Mouse (Mus musculus) lung, postnatal 10 days (tissue): Measurements from ENCODE around the gene Tmem40.
A peak's percentile ranks its signal among the peaks of the same experiment; 100 is the strongest.

Experiments
- DNase-seq: peaks from one replicate; pipeline ENCODE4 v3.0.0; 2021

The Tmem40 gene

DNA sequence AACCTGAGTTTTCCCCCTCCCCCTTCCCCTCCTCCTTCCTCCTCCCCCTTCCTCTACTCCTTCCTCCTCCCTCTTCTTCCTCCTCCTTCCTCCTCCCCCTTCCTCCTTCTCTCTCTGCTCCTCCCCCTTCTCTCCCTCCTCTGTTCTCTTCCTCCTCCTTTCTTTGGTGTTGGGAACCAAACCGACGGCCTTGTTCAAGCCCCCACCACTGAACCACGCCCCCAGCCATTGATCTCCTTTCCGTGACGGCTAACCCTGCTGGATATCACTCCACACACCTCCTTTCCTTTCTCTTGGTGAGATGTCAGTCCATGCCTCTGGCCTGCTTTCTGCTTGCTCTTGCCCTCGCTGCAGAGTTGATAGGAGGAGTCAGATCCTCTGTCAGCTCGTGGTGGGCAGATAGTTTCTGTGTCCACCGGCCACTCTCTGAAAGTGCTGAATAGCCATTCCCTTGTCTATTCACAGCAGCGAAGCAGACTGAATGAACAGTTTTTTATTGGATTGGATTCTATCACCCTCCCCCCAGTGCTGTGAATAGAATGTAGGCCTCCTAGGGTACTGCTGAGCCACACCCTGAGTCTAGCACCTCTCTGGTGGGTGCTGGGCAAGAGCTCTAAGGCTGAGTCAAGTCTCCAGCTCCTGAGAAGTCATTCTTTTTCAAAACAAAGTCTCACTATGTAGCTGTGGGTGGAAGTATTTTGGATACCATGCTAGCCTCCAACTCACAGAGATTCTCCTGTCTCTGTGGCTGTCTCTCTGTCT is at the start of gene Tmem40:
Gene Tmem40, minus strand, starts transcription at position 416 of the 762 bp plus-strand sequence.
- peak; percentile 47 for DNase-seq

DNA sequence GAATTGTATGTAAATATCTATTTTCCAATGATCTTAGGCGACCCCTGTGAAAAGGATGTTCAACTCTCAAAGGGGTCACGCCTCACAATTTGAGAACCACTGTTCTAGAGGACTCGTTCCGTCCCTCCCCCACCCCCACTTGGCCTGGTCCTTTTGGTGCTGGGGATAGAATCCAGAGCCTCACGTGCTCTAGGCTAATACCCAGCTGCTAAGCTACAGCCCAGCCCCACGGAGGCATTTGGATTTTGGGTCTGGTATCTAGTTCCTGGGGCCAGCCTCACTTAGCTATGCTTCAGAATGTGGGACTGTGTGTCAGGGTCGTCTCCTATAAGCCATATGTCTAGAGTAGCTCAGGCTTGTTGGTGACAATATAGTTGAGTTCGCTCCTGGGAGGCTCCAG is 49.4 kb upstream of the Tmem40 start:
- DNase-seq = no peak

DNA sequence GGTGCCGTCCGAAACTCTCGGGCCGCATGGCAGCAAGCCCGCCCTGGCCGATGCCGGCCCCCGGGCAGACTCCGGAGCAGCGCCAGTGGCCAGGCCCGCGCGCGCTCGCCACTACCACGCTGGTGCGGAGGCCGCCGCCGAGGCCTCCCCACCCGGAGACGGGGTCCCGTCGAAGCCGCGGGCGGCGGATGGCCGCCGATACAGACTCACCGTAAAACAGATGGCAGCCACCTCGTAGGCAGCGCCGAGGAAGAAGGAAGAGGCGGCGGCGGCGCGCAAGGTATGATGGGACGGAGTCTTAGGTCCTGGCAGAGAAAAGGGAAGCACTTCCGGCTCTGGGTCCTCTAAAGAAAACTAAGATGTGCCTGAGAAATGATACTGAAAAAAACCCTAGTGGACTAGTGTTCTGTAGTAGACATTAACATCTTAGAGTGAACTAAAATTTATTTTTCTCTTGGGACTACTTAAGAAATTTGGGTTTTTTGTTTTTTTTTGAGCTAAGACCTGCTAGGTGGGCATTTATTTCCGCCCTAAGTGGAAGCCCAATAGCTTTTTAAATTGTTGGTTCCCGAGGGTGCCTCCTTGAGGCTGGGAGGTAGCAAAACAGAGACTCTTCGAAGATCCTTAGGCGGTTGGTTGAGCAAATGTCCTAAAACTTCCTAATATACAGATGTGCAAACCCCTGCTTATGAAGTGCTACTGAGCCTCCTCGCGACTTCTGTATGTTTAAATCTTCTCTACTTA is 46.5 kb upstream of the Tmem40 start, which contains the start of gene Rpl32:
Gene Rpl32, minus strand, starts transcription at position 260 of the 744 bp plus-strand sequence.
- peak; percentile 93 for DNase-seq

DNA sequence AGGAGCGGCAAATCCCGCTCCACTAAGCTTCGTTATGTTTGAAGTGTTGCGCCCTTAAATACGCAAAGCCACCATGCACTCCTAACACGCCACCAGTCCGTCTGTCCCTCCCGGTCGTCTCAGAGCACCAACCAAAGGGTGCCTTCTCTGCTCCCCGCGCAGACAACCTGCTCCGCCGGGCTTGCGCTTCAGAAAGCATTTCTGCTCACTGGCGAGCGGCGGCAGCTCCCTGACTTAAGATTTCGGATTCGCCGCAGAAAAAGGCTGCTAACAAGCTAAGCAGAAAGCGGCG is 45.9 kb upstream of the Tmem40 start:
- DNase-seq = no peak

DNA sequence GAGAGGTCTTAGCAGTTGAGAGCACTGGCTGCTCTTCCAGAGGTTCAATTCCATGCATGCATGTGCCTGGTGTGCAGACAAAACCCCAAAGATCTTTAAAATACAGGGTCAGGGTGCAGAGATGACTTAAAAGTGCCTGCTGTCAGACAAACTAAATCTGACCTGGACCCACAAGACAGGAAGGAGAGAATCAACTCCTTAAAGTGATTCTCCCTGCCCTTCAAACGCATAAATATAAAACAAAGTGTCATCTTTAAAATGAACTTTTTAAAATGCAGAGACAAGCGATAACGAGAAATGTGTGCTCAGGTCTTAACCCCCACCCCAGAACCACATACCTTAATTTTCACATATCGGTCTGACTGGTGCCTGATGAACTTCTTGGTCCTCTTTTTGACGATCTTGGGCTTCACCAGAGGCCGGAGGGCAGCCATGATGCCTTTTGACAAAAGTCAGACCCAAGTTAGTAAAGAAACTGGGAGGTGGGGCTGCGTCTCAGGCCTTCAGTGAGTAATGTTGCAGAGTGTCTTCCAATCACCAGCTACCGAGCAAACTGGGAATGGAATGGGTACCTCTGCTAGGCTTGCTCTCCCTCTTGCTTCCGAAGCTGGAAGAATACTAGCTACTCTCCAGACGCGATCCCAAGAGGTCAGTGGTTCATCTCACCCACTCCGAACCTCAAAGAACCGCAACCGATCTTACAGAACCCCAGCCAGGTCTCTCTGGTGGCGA is 45.4 kb upstream of the Tmem40 start:
- DNase-seq = peak; percentile 27

DNA sequence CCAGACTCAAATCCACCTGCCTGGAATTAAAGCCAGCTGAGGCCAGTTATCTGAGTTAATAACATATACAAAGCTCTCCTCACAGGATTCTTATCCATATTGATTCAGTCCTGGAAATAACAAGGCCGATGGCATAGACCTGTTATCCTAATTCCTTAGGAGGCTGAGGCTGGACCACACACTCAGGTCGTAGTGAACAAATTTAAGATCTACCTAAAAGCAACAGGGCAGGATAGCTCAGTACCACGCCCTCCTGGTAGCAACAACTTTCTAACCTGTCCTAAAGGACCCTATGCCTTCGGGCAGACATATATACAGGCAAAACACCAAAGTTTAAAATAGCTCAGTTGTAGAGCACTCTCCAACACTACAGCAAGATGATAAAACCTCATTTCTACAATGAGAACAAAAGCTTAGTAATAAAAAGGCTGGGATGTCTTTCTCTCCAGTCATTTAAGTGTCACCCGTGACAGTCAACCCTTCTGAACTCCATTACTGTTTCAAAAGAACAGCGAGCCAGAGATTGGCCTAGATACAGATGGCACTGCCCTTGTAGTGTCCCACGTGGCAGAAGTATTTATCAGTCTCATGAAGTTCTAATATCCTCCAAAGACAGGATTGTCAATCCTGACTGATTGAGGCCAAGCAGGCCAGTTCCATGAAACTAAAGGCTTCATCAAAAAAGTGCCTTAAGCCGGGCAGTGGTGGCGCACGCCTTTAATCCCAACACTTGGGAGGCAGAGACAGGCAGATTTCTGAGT is 42.4 kb upstream of the Tmem40 start:
- no peak for DNase-seq

DNA sequence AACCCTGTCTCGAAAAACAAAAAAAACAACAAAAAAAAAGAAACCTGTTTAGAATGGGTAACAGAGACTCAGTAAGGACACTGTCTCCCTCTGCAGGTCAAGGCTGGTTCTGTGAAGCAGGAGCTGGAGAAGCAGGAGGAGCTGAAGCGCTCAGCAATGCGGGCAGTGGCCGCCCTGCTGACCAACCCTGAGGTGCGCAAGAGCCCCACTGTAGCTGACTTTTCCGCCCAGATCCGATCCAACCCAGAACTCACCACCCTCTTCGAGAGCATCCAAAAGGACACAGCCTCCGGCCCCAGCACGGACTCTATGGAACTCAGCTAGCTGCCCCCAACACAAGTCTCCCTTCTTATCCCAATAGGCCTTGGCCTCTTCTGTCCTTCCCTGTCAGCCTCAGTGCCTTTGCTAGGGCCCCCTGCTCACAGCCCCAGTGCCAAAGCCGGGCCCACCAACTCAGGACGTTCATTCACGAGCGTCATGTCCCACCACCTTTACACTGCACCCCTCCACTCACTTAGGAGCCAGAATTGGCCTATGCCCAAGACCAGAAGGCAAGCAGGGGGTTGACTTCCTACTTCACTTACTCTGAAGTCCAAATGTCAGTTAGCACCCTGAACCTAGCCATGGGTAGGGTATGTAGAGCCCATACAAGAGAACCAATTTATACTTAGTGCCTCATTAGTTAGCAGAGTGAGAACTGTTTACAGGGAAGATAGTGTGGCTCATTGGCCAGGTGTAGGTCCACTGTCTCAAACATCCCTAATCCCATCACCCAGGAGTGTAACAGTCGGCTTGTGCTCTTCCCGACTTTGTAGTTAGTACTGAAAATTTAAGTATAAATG is 41.6 kb upstream of the Tmem40 start:
- peak; percentile 93 for DNase-seq

DNA sequence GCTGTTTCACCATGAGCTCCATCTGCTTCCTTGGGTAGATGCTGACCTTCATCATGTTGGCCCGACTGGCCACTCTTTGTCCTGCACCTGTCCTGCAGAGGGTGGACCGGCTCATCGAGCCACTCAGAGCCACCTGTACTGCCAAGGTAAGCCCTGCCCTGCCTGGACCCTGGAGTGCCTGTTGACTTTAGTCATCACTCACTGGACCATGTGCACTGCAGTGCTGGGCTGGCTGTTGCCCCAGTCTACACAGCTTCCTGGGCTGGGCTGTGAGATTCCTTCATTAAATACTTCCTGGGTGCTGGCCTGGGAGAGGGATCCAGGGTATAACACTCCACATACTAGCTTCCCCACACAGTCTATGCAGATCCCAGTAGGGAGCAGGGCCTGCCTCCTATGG is 39.6 kb upstream of the Tmem40 start:
- DNase-seq = peak; percentile 15

DNA sequence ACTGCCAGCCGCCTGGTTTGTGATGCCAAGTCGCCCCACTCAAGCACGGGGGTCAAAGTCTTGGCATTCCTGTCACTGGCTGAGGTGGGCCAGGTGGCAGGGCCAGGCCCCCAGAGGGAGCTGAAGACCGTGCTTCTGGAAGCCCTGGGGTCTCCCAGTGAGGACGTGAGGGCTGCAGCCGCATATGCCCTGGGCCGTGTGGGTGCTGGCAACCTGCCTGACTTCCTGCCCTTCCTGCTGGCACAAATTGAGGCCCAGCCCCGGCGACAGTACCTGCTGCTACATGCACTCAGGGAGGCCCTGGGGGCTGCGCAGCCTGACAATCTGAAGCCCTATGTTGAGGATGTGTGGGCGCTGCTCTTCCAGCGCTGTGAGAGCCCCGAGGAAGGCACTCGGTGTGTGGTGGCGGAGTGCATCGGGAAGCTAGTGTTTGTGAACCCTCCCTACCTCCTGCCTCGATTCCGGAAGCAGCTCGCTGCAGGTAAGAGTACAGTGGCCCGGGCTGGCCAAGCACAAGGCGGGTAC is 30.5 kb upstream of the Tmem40 start:
- DNase-seq = no peak

DNA sequence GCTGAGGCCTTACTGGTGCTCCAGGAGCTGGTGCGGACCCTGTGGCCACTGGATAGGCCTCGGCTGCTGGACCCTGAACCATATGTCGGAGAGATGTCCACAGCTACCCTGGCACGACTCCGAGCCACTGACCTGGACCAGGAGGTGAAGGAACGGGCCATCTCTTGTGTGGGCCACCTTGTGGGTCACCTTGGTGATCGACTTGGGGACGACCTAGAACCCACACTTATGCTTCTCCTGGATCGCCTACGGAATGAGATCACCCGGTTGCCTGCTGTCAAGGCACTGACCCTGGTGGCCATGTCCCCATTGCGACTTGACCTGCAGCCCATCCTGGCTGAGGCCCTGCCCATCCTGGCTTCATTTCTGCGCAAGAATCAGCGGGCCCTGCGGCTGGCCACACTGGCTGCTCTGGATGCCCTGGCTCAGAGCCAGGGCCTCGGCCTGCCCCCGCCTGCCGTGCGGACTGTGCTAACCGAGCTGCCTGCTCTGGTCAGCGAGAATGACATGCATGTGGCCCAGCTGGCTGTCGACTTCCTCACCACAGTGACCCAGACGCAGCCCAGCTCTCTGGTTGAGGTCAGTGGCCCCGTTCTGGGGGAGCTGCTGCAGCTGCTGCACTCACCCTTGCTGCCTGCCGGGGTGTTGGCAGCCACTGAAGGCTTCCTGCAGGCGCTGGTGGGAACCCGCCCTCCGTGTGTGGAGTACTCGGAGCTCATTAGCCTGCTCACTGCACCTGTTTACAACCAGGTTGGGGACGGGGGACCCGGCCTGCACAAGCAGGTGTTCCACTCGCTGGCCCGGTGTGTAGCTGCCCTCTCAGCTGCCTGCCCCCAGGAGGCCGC is 29.9 kb upstream of the Tmem40 start:
- peak; percentile 72 for DNase-seq

DNA sequence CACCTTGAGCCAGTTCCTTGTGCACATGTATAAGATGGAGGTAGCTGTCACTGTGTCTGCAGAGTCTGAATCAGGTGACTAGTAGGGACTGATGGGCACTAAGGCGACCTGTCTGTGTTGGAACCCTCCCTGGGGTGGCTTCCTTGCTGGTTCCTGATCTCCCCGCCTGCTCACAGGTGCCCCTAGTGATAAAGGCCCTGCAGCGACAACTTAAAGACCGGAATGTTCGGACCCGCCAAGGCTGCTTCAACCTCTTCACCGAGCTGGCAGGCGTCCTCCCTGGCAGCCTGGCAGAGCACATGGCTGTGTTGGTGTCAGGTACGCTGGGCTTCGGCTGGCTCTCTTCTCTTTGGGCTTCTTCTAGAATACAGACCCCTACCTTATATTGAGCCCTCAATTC is 28.8 kb upstream of the Tmem40 start:
- DNase-seq = no peak

DNA sequence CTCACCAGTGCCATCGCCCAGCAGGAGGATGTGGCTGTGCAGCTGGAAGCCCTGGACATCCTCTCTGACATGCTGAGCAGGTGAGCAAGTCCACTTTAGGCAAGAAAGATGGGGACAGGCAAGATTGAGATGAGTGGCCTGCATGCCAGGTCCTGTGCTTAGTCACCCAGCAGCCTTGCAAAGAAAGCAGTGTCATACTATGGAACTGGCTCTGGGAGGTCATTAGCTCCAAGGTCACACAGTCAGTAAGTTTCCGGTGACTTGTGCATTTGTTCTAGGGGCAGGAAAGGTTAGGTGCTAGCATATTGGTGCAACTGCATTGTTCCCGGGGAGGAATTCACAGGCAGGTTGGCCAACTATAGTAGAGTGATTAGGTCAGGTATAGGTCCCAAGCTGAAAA is 20.6 kb upstream of the Tmem40 start:
- DNase-seq = no peak

DNA sequence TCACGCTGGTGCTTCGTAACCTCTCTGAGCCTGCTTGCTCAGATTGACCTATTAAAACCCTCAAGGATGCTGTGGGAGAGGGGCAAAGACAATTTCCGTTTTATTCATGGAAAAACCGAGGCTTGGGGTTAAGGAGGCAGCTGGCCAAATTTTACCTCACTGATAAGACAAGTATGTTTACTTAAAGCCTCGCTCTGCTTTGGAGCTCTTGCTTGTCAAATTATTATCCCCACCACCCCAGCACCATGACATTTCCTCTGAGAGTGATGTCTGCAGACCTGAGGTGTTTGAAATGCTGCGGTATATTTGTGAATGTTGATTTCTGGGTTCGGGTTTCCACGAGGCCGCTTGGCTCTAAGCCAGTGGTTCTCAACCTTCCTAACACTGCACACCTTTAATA is 14.2 kb upstream of the Tmem40 start:
- no peak for DNase-seq

DNA sequence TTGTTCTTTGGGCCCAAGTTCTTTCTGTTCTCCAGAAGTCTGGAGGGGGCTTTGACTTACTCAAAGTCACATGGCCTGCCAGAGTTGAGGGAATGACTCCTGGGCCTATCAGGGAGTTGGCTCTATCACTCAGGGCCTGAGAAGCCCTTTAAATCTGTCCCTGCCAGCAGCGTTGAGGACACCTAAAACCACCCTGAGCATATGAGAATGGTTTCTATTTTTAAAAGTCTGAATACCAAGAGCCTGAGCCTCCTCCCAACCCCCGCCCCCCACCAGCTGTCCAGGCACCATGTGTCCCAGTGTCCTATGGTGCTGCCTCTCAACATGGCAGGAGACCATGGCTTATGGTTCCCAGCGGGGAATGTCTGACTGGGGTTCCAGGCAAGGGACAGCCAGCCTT is 13.6 kb upstream of the Tmem40 start:
- DNase-seq = no peak

DNA sequence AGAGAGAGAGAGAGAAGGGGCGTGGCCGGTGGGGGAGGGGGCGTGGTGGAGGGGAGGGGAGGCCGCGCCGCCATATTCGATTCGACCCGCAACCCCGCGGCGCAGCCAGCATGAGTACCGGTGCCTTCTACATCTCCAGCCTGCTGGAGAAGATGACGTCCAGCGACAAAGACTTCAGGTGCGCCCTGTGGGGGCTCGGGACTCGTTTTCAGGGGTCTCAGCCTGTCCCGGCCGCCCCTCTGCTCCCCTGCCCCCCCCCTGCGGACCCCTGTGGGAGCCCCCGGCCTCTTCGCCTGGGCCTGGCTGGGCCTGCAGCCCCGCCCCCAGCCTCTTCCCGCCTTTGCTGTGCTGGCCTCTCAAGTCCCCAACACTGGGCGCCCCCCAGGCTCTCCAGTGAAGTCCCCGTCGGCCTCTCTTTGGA is 12.3 kb upstream of the Tmem40 start, which contains the start of gene Cand2:
Gene Cand2, plus strand, starts transcription at position 38 of the 421 bp plus-strand sequence.
- peak; percentile 64 for DNase-seq

DNA sequence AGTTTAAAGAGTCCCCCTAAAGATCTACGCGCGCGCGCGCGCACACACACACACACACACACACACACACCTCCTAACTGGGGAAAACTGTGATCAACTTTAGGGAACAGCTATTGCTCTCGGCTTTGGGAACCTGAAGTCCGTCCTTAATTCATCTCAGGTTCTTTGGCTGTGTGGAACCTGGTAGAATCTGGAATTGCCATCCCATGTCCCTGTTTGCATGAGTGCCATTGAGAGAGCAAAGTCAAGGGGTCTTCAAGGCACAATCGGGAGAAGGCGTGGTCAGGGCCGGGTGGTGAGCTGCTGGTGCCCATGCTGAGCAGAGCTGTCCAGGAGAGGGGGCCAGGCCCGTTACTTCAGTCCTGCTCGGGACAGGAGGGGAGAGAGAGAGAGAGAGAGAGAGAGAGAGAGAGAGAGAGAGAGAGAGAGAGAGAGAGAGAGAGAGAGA is 11.8 kb upstream of the Tmem40 start:
- DNase-seq = peak; percentile 56

DNA sequence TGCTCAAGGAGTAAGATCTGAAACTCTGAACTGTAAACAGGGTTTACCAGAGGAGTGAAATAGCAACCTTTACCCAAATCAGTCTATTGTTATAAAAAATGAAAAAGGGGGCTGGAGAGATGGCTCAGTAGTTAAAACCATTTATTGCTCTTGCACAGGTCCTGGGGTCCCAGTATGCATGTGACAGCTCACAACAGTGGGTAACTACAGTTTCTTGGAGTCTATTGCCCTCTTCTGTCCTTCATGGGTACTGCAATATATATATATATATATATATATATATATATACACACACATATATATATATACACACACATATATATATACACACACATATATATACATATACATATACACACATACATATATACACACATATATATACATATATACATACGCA is 10.4 kb upstream of the Tmem40 start:
- no peak for DNase-seq

DNA sequence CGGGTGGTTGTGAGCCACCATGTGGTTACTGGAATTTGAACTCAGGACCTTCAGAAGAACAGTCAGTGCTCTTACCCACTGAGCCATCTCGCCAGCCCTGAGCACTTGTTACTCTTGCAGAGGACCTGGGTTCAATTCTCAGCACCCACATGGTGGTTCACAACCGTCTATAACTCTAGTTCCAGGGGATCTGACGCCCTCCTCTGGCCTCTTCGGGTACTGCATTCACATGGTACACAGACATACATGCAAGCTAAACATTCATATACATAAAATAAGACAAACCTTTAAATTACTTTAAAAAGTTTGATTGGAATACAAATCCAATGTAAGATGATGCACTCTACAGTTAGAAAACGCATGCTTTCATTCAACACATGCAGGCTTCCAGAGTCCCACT is 10.0 kb upstream of the Tmem40 start:
- DNase-seq = no peak

DNA sequence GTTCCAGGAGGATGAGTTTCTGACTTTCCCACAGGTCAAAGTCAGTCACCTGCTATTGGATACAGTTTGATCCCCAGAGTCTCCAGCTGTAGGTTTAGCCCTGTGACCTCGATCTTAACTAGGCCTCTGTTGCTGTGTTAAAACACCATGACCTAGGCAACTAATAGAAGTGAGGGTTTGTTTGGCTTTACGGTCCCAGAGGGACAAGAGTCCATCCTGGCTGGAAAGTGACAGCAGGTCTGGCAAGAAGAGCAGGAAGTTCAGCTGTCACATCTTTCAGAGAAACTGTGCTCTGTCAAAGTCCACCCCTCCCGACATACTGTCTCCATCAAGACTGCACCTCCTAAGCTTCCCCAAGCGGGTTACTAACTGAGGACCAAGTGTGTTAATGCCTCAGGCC is 8.6 kb upstream of the Tmem40 start:
- DNase-seq = no peak

DNA sequence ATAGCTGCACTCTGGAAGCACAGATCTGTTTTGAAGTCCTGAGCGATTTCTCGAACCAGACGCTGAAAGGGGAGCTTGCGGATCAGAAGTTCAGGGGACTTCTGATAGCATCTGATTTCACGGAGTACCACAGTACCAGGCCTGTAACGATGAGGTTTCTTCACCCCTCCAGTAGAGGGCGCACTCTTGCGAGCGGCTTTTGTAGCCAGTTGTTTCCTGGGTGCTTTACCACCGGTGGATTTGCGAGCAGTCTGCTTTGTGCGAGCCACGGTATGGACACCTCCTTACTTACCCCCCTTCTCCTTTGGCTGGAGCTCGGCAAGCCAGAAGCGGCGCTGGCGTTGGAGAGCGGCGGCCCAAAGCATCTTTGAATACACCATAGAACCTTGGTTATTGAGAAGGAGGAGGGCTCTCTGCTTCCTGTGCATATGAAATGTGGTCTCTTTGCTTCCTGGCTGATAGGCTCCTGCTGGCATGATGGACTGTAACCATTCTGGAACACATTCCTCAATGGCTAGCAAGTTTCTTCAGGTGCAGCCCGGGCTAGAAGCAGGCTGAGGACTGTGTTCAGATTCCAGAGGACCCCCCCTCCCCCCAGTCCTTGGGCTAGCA is 8.0 kb upstream of the Tmem40 start:
- DNase-seq = no peak
